Mouse (Mus musculus): ENCODE data around the gene Tenm2. TPM values are rescaled to one million over a fixed set of nuclear protein-coding genes. Genes with fewer than 3 reads are reported as not detected.

The Tenm2 gene
- polyA plus RNA-seq, 1 experiment from 2014 or later, result 0.12 TPM

GRCm38 (mm10) chr11:36549398-36550139 is 686.2 kb downstream of the Tenm2 start:
- H3K36me3 ChIP-seq (ENCODE audit: control insufficient read depth, insufficient read depth), result no peaks in the 10 kb centered on the region
- H3K4me1 ChIP-seq (replicated peaks; ENCODE audit: control insufficient read depth, insufficient read depth, low read length), result no peaks in the 10 kb centered on the region
- H3K4me3 ChIP-seq (ENCODE audit: low read depth, low read length), result no peak overlapping the region
- no peak for ATAC-seq
- H3K27ac ChIP-seq (ENCODE audit: low read depth, low read length), result no peak overlapping the region
- no peaks in the 10 kb centered on the region for H3K9me3 ChIP-seq (ENCODE audit: control insufficient read depth)
- WGBS, result 79% methylated on average over 11 of the region's 11 CpGs
- H3K9ac ChIP-seq (ENCODE audit: low read depth, low read length), result no peak overlapping the region
- H3K4me2 ChIP-seq (replicated peaks; ENCODE audit: low read depth), result no peak overlapping the region
- no peaks in the 10 kb centered on the region for H3K27me3 ChIP-seq (replicated peaks; ENCODE audit: control insufficient read depth, insufficient read depth, low read length)
- no peak for TF ChIP-seq CTCF (IDR thresholded peaks at IDR 0.05; ENCODE audit: low read depth)

- Histone ChIP-seq H3K27me3 (replicated peaks; ENCODE audit: control insufficient read depth, insufficient read depth, low read length) (no peaks in the 10 kb centered on the region), H3K4me1 (replicated peaks; ENCODE audit: control insufficient read depth, insufficient read depth, low read length) (no peaks in the 10 kb centered on the region), H3K36me3 (ENCODE audit: control insufficient read depth, insufficient read depth) (no peaks in the 10 kb centered on the region), H3K4me3 (ENCODE audit: low read depth, low read length) (no peak overlapping the region), H3K9ac (ENCODE audit: low read depth, low read length) (no peak overlapping the region), H3K27ac (ENCODE audit: low read depth, low read length) (no peak overlapping the region), H3K9me3 (ENCODE audit: control insufficient read depth) (no peaks in the 10 kb centered on the region), H3K4me2 (replicated peaks; ENCODE audit: low read depth) (no peak overlapping the region)
- TF ChIP-seq CTCF (IDR thresholded peaks at IDR 0.05; ENCODE audit: low read depth), result no peak
- ATAC-seq, result no peak
- WGBS, result 66% methylated on average over 4 of the region's 4 CpGs
These were observed 687.6 kb downstream of the Tenm2 start for GRCm38 (mm10) chr11:36548139-36548538.

- WGBS, result 81% methylated on average over 4 of the region's 4 CpGs
- H3K9ac ChIP-seq (ENCODE audit: low read depth, low read length), result no peak overlapping the region
- no peak for ATAC-seq
These were observed 697.6 kb downstream of the Tenm2 start for GRCm38 (mm10) chr11:36538144-36538543.

DNA sequence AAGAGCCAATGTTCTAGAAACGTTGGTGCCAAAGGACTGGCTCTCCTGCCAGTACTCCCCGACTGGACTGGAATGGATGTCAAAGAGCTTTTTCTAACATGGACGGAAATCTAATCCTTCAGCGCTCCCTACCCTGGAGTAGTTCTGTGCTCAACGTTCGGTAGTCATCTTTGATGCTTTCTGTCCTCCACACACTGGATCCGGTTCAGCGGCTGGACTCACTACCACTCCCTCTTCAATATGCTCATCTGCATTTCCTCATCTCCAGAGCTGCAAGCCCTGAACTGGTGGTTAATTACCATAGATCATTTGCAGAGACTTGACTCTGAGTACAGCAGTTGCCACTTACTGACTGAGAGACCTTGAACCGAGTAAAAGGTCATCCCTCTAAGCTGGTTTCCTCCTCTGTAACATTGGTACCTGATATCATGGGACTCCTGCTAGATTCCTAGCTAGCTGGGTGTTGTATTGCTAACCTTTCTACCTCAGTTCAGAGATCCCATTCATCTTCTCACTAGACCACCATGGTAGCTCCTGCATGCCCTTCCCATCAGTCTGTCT is 698.1 kb downstream of the Tenm2 start:
- WGBS, result 87% methylated on average over 9 of the region's 9 CpGs
- no peaks in the 10 kb centered on the region for H3K36me3 ChIP-seq (ENCODE audit: control insufficient read depth, insufficient read depth)
- no peaks in the 10 kb centered on the region for H3K27me3 ChIP-seq (replicated peaks; ENCODE audit: control insufficient read depth, insufficient read depth, low read length)
- H3K27ac ChIP-seq (ENCODE audit: low read depth, low read length), result no peak overlapping the region
- ATAC-seq, result no peak
- no peak overlapping the region for H3K4me3 ChIP-seq (ENCODE audit: low read depth, low read length)
- H3K4me1 ChIP-seq (replicated peaks; ENCODE audit: control insufficient read depth, insufficient read depth, low read length), result no peaks in the 10 kb centered on the region
- no peak overlapping the region for H3K9ac ChIP-seq (ENCODE audit: low read depth, low read length)
- H3K4me2 ChIP-seq (replicated peaks; ENCODE audit: low read depth), result no peak overlapping the region
- no peaks in the 10 kb centered on the region for H3K9me3 ChIP-seq (ENCODE audit: control insufficient read depth)
- no peak for TF ChIP-seq CTCF (IDR thresholded peaks at IDR 0.05; ENCODE audit: low read depth)

More at GRCm38 (mm10) chr11:36538144-36538543, 697.6 kb downstream of the Tenm2 start:
- TF ChIP-seq CTCF (IDR thresholded peaks at IDR 0.05; ENCODE audit: low read depth), result no peak
- no peaks in the 10 kb centered on the region for H3K4me1 ChIP-seq (replicated peaks; ENCODE audit: control insufficient read depth, insufficient read depth, low read length)
- H3K9me3 ChIP-seq (ENCODE audit: control insufficient read depth), result no peaks in the 10 kb centered on the region
- no peaks in the 10 kb centered on the region for H3K27me3 ChIP-seq (replicated peaks; ENCODE audit: control insufficient read depth, insufficient read depth, low read length)
- no peak overlapping the region for H3K4me3 ChIP-seq (ENCODE audit: low read depth, low read length)
- H3K36me3 ChIP-seq (ENCODE audit: control insufficient read depth, insufficient read depth), result no peaks in the 10 kb centered on the region
- H3K27ac ChIP-seq (ENCODE audit: low read depth, low read length), result no peak overlapping the region
- H3K4me2 ChIP-seq (replicated peaks; ENCODE audit: low read depth), result no peak overlapping the region

DNA sequence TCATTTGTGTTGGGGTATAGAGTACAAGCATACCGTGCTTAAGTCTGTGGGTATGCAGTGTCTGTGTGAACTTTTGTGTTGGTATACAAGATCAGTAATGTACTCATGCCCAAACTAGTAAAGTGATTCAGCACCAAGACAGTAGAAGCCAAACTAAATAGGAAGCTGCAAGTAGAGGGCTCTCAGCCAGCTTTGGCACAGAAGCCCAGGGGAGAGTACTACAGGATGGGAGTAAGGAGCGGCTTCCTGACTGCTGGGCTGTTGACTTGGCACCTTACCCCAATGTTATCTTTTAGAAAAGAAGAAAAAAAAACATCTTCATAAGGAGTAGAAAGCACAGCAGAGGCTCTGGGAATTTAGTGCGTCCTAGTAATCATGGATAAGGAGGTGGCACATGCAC is 700.2 kb downstream of the Tenm2 start:
- H3K27ac ChIP-seq (ENCODE audit: low read depth, low read length), result no peak overlapping the region
- no peak for TF ChIP-seq CTCF (IDR thresholded peaks at IDR 0.05; ENCODE audit: low read depth)
- no peak for ATAC-seq
- WGBS, result 72% methylated on average over 3 of the region's 3 CpGs
- no peak overlapping the region for H3K9ac ChIP-seq (ENCODE audit: low read depth, low read length)
- H3K4me3 ChIP-seq (ENCODE audit: low read depth, low read length), result no peak overlapping the region
- H3K4me2 ChIP-seq (replicated peaks; ENCODE audit: low read depth), result no peak overlapping the region
- H3K27me3 ChIP-seq (replicated peaks; ENCODE audit: control insufficient read depth, insufficient read depth, low read length), result no peaks in the 10 kb centered on the region
- H3K9me3 ChIP-seq (ENCODE audit: control insufficient read depth), result no peaks in the 10 kb centered on the region
- no peaks in the 10 kb centered on the region for H3K36me3 ChIP-seq (ENCODE audit: control insufficient read depth, insufficient read depth)
- no peaks in the 10 kb centered on the region for H3K4me1 ChIP-seq (replicated peaks; ENCODE audit: control insufficient read depth, insufficient read depth, low read length)

DNA sequence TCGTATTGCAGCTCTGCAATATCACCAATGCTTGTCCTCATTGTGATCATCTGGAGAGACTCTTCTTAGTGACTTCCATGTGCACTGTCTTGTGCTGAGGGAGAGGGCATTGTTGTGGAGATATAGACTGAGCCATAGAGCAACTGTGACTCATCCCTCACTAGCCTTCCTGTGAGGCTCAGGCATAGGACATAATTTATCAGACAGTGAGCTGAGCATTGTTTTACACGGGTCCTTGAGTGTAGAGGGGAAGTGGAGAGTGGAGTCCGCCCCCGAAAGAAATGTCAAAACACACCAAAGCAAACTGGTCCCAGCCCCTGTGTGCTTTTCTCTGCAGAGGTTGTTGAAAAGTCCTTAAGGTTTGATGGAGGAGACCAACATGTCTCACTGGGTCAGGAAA is 704.1 kb downstream of the Tenm2 start:
- no peak overlapping the region for H3K4me2 ChIP-seq (replicated peaks; ENCODE audit: low read depth)
- ATAC-seq, result no peak
- H3K27ac ChIP-seq (ENCODE audit: low read depth, low read length), result no peak overlapping the region
- no peaks in the 10 kb centered on the region for H3K36me3 ChIP-seq (ENCODE audit: control insufficient read depth, insufficient read depth)
- no peaks in the 10 kb centered on the region for H3K4me1 ChIP-seq (replicated peaks; ENCODE audit: control insufficient read depth, insufficient read depth, low read length)
- no peak for TF ChIP-seq CTCF (IDR thresholded peaks at IDR 0.05; ENCODE audit: low read depth)
- H3K27me3 ChIP-seq (replicated peaks; ENCODE audit: control insufficient read depth, insufficient read depth, low read length), result no peaks in the 10 kb centered on the region
- no peaks in the 10 kb centered on the region for H3K9me3 ChIP-seq (ENCODE audit: control insufficient read depth)
- H3K4me3 ChIP-seq (ENCODE audit: low read depth, low read length), result no peak overlapping the region
- 70% methylated on average over 4 of the region's 4 CpGs for WGBS
- no peak overlapping the region for H3K9ac ChIP-seq (ENCODE audit: low read depth, low read length)

Data from intestine, postnatal 0 days (tissue).